Mouse (Mus musculus) heart, adult 2 months (tissue): ENCODE data around the gene Jsrp1.

Source experiments
- CTCF ChIP-seq: fragments of 200-600 bp; IDR thresholded peaks from 2 replicates; pipeline ENCODE4 v1.8.1; 2022; ENCODE audit warnings: antibody characterized with exemption, mild to moderate bottlenecking, moderate library complexity
- EP300 ChIP-seq: fragments of 200-500 bp; IDR thresholded peaks from 2 replicates; pipeline ENCODE4 v1.6.1; 2011; ENCODE audit warnings: low read depth, low read length, control low read depth; ENCODE audit not compliant: insufficient read depth
- POLR2A ChIP-seq: fragments of 200-500 bp; IDR thresholded peaks from 2 replicates; pipeline ENCODE4 v1.6.1; 2011; ENCODE audit warnings: mild to moderate bottlenecking, low read depth, low read length, control low read depth; ENCODE audit not compliant: insufficient read depth

GRCm38 (mm10) chr10:80773816-80774215 is 39.5 kb downstream of the Jsrp1 start:
- TF ChIP-seq POLR2A (no peak), CTCF (no peak), EP300 (no peak)
